Mouse (Mus musculus) MEL-GATA-1-ER (cell line): ENCODE results near the gene Lipt2.

ENCODE experiments used
- DNase-seq: peaks from one replicate; pipeline ENCODE4 v3.0.0-alpha.2; 2012; ENCODE audit warnings: low read depth; ENCODE audit errors: extremely low read depth

Gene Lipt2

DNA sequence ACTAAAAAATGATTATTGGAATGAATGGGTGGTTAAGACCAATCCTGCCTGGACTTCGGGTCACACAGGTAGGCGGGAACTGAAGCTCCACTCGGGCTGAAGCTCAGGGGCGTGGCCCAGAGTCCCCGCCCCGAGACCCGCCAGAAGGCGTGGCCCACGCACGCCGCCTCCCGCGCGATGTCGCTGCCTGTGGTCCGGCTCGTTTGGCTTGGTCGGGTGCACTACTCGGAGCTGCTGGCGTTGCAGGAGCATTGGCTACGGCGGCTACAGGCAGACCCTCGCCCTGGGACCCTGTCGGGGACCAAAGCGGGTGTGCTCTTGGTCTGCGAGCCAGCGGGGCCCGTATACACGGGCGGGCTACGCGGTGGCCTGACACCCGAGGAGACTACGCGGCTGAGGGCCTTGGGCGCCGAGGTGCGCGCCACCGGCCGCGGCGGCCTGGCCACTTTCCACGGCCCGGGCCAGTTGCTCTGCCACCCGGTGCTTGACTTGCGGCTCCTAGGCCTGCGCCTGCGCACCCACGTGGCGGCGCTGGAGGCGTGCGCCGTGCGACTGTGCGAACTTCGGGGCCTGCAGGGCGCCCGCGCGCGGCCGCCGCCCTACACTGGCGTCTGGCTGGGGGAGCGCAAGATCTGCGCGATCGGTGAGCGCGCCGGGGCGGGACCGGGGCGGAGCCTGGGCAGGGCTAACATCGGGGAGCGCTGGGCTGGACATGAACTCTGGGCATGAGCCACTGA is at the start of gene Lipt2:
Lipt2 (plus strand) TSS at position 173 of the 737 bp plus-strand sequence.
- peak; percentile 54 for DNase-seq

DNA sequence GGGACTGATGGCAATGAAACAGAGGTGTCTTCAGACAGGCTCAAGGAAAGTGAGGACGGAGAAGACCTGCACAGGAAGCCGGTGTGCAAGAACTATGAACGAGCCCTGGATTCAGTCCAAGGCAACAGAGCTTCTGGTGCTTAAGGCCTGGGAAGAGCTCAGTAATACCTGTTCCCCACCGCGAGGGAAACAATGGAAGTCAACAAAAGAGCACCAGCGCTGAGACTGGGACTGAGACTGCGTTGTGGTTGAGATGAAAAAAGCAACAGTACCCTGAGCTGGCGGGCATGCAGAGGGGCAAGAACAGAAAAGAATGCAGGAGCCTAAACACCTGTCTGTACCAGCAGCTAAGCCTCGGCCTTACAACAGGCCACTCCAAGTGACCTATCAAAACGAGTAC is 47.6 kb upstream of the Lipt2 start:
- DNase-seq: no peak

DNA sequence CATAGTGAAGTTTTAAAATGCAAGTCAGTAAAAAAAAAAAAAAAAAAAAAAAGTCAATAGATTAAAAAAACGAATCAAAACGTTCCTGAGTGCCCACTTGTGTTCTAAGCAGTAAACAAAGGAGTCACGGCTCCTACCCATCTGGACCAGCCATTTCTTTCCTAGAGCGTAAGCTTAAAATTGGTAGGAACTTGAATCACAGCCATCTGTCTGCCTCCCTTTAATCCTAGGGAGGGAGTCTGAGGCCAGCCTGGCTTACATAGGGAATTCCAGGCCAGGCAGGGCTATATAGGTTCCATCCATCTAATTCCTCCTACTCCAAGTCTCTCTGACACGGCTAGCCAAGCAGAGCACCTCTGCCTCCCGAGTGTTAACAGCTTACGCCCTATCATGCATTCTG is 45.3 kb upstream of the Lipt2 start:
- DNase-seq: no peak

DNA sequence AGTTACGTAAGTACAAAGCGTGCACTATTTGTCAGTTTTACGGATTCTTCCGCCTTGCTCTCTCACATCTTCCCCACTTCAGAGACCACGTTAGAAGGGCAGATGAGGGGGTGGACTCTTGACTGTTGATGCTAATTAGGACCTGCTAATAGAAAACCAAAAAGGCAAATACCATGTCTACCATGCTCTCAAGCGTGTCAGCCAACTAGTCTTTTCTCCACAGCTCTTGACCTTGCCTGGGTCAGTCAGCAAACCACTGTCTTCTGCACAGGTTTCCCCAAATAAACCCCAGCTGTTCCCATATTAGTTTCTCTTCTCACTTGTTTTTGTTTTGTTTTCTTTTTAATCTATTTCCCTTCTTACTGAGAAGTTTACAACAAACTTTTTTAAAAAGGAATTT is 44.8 kb upstream of the Lipt2 start:
- no peak for DNase-seq

DNA sequence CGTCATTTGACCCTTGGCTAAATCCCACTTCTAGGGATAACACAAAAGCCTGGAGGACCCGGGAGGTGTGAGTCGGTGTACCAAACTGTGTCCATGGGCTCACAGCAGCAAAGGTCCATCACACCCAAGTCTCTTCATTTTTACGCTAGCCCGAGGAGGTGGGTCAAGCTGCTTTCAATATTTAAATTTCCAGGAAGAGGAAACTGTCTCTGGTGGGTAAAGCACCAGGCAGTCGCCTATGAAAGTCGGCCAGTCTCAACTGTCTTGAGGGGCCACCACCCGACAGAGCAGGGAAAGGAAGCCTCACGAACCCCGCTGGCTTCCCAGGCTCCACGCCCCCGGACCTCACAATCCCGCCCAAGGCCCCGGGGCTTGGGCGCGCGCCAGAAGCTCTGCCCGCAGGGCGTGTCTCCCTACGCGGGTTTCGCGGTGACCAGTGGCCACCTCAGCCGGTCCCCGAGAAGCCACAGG is 38.3 kb upstream of the Lipt2 start:
- DNase-seq: peak; percentile 45

GRCm38 (mm10) chr7:100121376-100121789 is 37.7 kb upstream of the Lipt2 start, which contains the start of gene Pold3:
Gene Pold3, minus strand, starts transcription at chr7:100121565.
- DNase-seq: peak; percentile 93

GRCm38 (mm10) chr7:100123486-100123885 is 35.6 kb upstream of the Lipt2 start:
- peak; percentile 33 for DNase-seq

DNA sequence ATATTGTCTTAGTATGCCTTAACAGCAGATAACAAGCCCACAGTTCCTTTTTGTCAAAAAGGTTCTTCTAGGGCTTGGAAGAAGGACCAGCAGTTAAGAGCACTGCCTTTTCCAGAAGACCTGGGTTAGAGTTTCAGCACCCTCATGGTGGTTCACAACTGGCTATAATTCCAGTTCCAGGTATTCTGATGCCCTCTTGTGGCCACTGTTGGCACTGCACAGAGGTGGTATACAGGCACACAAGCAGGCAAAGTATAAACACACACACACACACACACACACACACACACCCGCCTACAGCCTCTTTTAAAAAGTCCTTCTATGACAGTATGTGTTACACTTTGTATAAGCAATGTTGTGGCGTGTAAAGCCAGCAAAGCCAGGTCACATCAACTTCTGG is 34.9 kb upstream of the Lipt2 start:
- peak; percentile 37 for DNase-seq

- no peak for DNase-seq
Observed at GRCm38 (mm10) chr7:100125166-100125565, 33.9 kb upstream of the Lipt2 start.

DNA sequence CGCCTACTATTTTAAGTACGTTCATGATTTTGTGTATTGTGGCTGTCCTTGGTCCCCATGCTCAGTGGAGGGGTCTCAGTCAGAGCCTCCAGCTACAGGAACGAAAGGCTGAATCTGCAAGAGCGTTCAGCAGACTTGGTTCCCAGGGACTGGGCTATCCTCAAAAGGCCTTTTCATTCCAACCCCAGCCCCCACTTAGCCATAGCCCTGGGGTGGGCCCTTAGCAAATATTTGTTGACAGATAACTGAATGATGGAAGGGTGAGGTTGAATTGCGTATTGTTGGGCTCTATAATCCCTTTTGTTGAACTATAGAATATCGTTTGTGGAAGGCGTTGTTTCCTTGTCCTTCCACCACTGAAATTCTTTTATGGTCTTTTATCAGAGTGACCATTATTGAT is 32.6 kb upstream of the Lipt2 start:
- DNase-seq: no peak

DNA sequence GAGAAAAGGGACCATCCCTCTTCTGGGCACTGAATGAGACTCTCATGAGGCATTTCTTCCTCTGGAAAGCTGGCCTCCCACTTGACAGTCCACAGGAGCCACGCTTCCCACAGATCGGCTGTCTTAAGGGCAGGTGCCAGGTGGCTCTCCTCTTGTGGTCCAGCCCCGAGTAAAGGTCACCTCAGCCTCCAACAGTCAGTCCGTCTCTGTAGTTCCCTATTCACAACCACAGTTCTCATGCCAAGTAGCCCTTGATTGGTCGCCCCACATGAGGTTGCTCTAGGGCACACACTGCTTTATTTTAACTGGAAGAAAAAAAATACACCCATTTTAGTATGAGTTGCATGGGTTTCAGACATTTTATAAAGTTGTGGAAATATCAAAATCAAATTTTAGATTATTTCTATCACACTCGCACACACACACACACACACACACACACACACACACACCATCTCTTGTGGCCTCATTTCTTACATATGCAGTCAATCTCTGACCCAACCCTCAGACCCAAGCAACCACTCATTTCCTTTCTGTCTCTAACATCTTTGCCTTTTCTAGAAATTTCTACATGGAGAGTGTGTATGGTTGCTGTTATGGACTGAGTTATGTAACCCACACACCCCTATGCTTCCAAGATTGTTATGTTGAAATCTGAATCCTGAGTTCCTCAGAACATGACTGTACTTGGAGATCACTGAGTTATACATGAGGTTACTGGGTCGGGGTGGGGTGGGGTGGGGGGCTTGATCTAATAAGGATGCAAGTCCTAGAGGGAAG is 30.6 kb upstream of the Lipt2 start:
- no peak for DNase-seq

- DNase-seq: no peak
Observed at GRCm38 (mm10) chr7:100130592-100130991, 28.5 kb upstream of the Lipt2 start.

DNA sequence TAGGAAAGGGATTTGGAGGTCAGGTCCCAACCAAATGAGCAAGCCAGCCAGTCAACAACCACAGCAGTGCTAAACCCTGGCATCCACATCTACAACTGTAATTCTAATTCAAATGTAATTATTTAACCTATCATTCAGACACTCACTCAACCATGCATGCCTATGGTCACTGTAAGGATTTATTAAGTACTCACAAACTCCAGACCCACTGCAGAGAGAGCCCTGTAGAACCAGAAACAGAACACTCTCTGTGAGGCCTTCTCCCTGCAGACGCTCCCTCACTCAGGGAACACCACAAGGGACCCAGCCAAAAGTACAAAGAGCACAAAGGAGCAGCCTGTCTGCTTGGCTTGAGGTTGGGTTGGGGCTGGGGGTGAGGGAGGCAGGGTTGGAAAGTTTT is 26.7 kb upstream of the Lipt2 start:
- DNase-seq: no peak

- no peak for DNase-seq
Observed at GRCm38 (mm10) chr7:100137038-100137437, 22.0 kb upstream of the Lipt2 start.

DNA sequence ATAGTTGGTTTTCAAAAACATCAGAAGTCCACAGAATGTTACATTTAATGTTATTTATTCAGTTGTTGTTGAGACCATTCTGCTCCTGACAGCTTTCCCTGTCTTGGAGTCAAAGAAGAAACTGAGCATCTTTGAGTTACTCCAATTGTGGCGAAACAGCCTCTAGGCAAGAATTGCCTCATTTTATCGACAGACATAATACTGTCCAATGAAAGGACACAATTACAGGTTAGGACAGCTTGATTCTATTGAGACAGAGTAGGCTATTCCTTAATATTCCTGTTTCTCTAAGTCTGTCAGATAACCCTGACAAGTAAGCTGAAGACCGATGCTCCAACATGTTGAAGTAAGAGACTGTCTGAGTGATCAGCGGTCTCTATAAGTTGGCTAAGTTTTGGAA is 21.0 kb upstream of the Lipt2 start:
- DNase-seq: no peak

DNA sequence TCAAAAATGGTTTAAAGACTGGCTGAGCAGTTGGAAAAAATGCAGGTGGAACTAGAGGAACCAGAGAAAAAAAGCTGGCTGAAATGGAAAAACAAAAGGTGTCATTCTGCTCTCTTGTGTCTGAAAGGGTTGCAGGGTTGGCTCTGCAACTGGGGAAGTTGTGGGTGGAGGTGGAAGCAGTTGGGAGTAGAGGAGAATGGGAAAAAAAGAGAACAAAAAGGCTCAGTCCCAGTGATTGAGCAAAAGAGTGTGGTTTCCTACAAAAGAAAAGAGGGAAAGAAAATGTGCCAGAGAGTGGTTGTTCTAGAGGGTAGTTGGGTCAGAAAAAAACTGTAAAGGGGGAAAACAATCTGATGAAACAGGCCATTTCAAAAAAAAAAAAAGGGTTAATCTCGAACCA is 18.5 kb upstream of the Lipt2 start:
- no peak for DNase-seq

GRCm38 (mm10) chr7:100148586-100148985 is 10.5 kb upstream of the Lipt2 start:
- no peak for DNase-seq

GRCm38 (mm10) chr7:100150086-100150485 is 9.0 kb upstream of the Lipt2 start:
- no peak for DNase-seq

DNA sequence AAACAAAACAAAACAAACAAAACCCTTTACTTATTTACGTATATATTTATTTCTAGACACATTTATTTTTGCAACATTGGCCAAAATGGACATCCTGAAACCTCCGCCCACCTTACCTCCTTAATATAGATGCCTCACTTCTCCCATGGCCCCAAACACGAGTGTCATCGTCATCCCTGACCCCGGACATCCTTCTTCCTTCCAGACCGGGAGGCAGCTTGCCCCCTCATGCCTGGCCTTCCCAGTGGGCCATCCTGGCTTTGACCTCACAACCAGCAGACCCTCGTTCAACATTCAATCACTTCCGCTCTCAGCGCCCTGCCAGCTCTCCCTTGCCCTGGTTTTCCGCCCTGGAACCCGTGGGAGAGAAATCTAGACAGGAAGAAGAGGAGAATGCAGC is 8.5 kb upstream of the Lipt2 start:
- DNase-seq: no peak

DNA sequence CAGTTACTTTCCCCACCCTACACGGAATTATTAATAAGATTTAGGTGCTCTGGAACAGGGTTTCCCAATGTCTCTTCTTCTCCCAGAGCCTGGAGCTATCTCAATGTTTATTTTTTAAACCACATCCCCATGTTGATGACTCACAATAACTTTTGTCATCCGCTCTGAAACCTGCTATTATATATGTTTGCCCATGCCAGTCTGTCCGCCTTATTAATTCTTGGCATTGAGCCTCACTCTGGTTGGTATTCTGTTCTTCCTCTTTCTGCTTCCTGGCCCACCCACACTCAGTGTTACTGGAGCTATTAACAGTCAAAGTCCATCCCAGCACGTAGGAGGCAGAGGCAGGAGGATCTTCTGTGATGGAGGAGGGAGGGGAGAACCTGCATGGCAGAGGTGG is 1.4 kb upstream of the Lipt2 start:
- DNase-seq: peak; percentile 30

DNA sequence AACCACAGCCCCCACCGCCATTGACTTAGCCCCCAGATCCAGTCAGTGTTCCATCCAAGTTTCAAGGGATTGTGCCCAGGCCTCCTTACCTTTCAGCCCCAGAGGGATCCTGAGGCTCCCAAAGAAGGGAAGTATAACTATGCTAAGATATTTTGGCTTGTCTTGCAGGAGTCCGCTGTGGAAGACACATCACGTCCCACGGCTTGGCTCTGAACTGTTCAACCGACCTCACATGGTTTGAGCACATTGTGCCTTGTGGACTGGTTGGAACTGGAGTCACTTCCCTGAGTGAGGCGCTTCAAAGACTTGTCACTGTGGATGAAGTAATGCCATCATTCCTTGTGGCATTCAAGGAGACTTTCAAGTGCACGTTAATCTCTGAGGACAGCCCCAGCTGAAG is 929 bp downstream of the Lipt2 start:
- DNase-seq: no peak

DNA sequence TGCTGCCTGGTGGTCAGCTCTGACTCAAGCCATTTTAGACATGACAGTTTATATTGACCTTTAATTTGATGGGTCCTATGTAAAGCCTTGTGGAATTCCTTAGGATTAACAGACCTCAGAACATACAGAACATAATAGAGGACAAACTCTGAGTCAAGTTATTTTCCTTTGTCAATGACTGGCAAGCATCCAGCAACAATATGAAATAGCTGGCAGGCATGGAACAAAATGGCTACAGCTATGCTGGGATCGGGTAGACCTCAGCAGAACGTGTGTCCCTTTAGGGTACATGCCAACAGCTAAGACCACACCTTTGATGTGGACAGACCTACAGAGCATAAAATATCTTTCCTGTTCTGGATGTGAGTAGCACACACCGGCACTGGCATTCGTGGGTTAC is 4.4 kb downstream of the Lipt2 start:
- no peak for DNase-seq

DNA sequence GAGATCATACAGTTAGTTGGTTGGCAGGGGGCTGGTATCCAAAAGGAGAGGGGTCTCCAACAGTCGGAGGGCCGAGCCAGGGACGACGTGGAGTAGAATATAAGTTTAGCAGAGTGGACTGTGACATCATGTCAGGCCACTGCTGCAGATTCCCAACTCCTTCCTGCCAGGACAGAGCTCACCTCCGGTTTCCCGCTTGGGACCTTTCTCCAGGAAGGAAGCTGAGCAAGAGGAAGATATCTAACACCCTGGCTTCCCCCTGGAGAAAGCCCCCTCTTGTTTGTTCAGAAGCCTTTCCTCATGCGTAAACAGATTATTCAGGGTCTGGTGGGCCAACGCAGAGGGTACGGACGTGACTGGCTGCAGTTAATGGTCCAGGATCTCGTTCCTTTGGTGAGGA is 9.6 kb downstream of the Lipt2 start:
- DNase-seq: no peak
